Mouse (Mus musculus) stomach, postnatal 0 days (tissue): ENCODE measurements around the gene Anxa8. TPM values are rescaled to one million over a fixed set of nuclear protein-coding genes. Genes with fewer than 3 reads are reported as not detected.

Source experiments
- ATAC-seq: fragments of 200-750 bp; cut with Nextera tagmentation; 2 replicates; pipeline ENCODE4 v1.8.0; 2017; ENCODE audit not compliant: low FRiP score, low TSS enrichment
- DNase-seq: peaks from one replicate; pipeline ENCODE4 v3.0.0-alpha.2; 2016; ENCODE audit warnings: low spot score
- H3K27ac ChIP-seq: fragments of 300-500 bp; sonication (generic); replicated peaks from 2 replicates; pipeline ENCODE4 v1.5.1; 2014; ENCODE audit warnings: mild to moderate bottlenecking, control low read depth
- H3K27me3 ChIP-seq: fragments of 300-500 bp; sonication (generic); 2 replicates; pipeline ENCODE4 v1.6.1; 2014; ENCODE audit warnings: low read length; ENCODE audit not compliant: control insufficient read depth, insufficient read depth
- H3K36me3 ChIP-seq: fragments of 300-500 bp; sonication (generic); 2 replicates; pipeline ENCODE4 v1.6.1; 2014; ENCODE audit warnings: low read length, mixed read lengths; ENCODE audit not compliant: control insufficient read depth, insufficient read depth
- H3K4me1 ChIP-seq: fragments of 300-500 bp; sonication (generic); replicated peaks from 2 replicates; pipeline ENCODE4 v1.6.1; 2014; ENCODE audit warnings: antibody characterized with exemption; ENCODE audit not compliant: control insufficient read depth, insufficient read depth
- H3K4me2 ChIP-seq: fragments of 300-500 bp; sonication (generic); replicated peaks from 2 replicates; pipeline ENCODE4 v1.6.1; 2014; ENCODE audit warnings: low read depth, mild to moderate bottlenecking, control low read depth, moderate library complexity
- H3K4me3 ChIP-seq: fragments of 300-500 bp; sonication (generic); 2 replicates; pipeline ENCODE4 v1.5.1; 2014; ENCODE audit warnings: low read depth, low read length, control low read depth
- H3K9ac ChIP-seq: fragments of 300-500 bp; sonication (generic); 2 replicates; pipeline ENCODE4 v1.6.1; 2014; ENCODE audit warnings: mild to moderate bottlenecking, low read length, control low read depth, mixed read lengths
- H3K9me3 ChIP-seq: fragments of 300-500 bp; sonication (generic); 2 replicates; pipeline ENCODE4 v1.6.1; 2016; ENCODE audit warnings: low read length; ENCODE audit not compliant: control insufficient read depth
- CTCF ChIP-seq: IDR thresholded peaks from 2 replicates; pipeline ENCODE4 v1.5.1; 2016; ENCODE audit warnings: antibody characterized with exemption, low read depth, mild to moderate bottlenecking, moderate library complexity
- EP300 ChIP-seq: optimal IDR thresholded peaks from 2 replicates; pipeline ENCODE3; 2016; ENCODE audit warnings: antibody characterized with exemption
- WGBS: fragments of 180-500 bp; shearing (Covaris S2); extraction: QIAGEN DNeasy Blood & Tissue Kit; methylation state at CpG from one replicate; pipeline ENCODE4 v1.1.7; 2014; 5-methylcytosine and 5-hydroxymethylcytosine counted together
- polyA plus RNA-seq: library from polyadenylated mRNA; unstranded; fragments of >200 nt; fragmentation: Nextera tagmentation; extraction: Ambion mirVana; gene quantifications from 2 replicates; pipeline ENCODE4 v1.2.1, GENCODE M21; 2015

Gene Anxa8
- polyA plus RNA-seq, 1 experiment from 2014 or later: 65.7 TPM

- Histone ChIP-seq H3K27me3 (no peaks in the 10 kb centered on the region), H3K9ac (no peak overlapping the region), H3K4me2 (no peak overlapping the region), H3K4me3 (no peak overlapping the region), H3K27ac (no peak overlapping the region), H3K4me1 (no peaks in the 10 kb centered on the region), H3K36me3 (no peaks in the 10 kb centered on the region), H3K9me3 (no peaks in the 10 kb centered on the region)
- ATAC-seq (no peak), DNase-seq (no peak)
- TF ChIP-seq CTCF (no peak), EP300 (no peak)
- WGBS: 43% methylated on average over 4 of the region's 4 CpGs
These were observed 10.4 kb upstream of the Anxa8 start for GRCm38 (mm10) chr14:34075346-34075745.

- no peak overlapping the region for H3K4me2 ChIP-seq
- H3K27me3 ChIP-seq: no peaks in the 10 kb centered on the region
These were observed 8.6 kb upstream of the Anxa8 start for GRCm38 (mm10) chr14:34077222-34077621.

GRCm38 (mm10) chr14:34078293-34078692, 7.5 kb upstream of the Anxa8 start:
- Histone ChIP-seq H3K4me1 (no peaks in the 10 kb centered on the region), H3K9me3 (no peaks in the 10 kb centered on the region), H3K4me3 (no peak overlapping the region), H3K27ac (no peak overlapping the region), H3K9ac (no peak overlapping the region), H3K27me3 (no peaks in the 10 kb centered on the region), H3K4me2 (no peak overlapping the region), H3K36me3 (no peaks in the 10 kb centered on the region)
- 69% methylated on average over 4 of the region's 4 CpGs for WGBS
- DNase-seq (no peak), ATAC-seq (no peak)
- TF ChIP-seq EP300: no peak
- no peak for TF ChIP-seq CTCF

More at GRCm38 (mm10) chr14:34077222-34077621, 8.6 kb upstream of the Anxa8 start:
- 68% methylated on average over 5 of the region's 5 CpGs for WGBS
- no peak overlapping the region for H3K4me3 ChIP-seq
- TF ChIP-seq CTCF (no peak; the same call in 1 of the 2 replicates), EP300 (no peak)
- H3K9ac ChIP-seq: no peak overlapping the region
- H3K9me3 ChIP-seq: no peaks in the 10 kb centered on the region
- H3K36me3 ChIP-seq: no peaks in the 10 kb centered on the region
- ATAC-seq (no peak), DNase-seq (no peak)
- H3K27ac ChIP-seq: no peak overlapping the region
- H3K4me1 ChIP-seq: no peaks in the 10 kb centered on the region

GRCm38 (mm10) chr14:34080321-34080997, 5.3 kb upstream of the Anxa8 start:
- WGBS: 14% methylated on average over 11 of the region's 11 CpGs
- DNase-seq (peak; percentile 85), ATAC-seq (peak; percentile 84)
- Histone ChIP-seq H3K27ac (no peak overlapping the region), H3K9me3 (no peaks in the 10 kb centered on the region), H3K9ac (no peak overlapping the region), H3K36me3 (no peaks in the 10 kb centered on the region), H3K4me3 (no peak overlapping the region), H3K4me1 (no peaks in the 10 kb centered on the region), H3K4me2 (no peak overlapping the region), H3K27me3 (no peaks in the 10 kb centered on the region)
- TF ChIP-seq CTCF (peak; percentile 98), EP300 (no peak)

- H3K9ac ChIP-seq: peak overlapping the region; percentile 27; the same call in 1 of the 2 replicates
- H3K27ac ChIP-seq: no peak overlapping the region
- DNase-seq (no peak), ATAC-seq (no peak)
- H3K4me3 ChIP-seq: peak overlapping the region; percentile 17
- H3K36me3 ChIP-seq: no peaks in the 10 kb centered on the region
- no peaks in the 10 kb centered on the region for H3K9me3 ChIP-seq
- H3K4me1 ChIP-seq: no peaks in the 10 kb centered on the region
- H3K27me3 ChIP-seq: no peaks in the 10 kb centered on the region
- H3K4me2 ChIP-seq: peak overlapping the region; percentile 34
- 44% methylated on average over 3 of the region's 4 CpGs for WGBS
- no peak for TF ChIP-seq CTCF
- TF ChIP-seq EP300: no peak
These were observed 1.0 kb downstream of the Anxa8 start for GRCm38 (mm10) chr14:34086806-34087205.

- ATAC-seq (no peak), DNase-seq (no peak)
- no peaks in the 10 kb centered on the region for H3K9me3 ChIP-seq
- 56% methylated on average over 2 of the region's 2 CpGs for WGBS
- TF ChIP-seq EP300 (no peak), CTCF (no peak)
- no peak overlapping the region for H3K4me2 ChIP-seq
- no peaks in the 10 kb centered on the region for H3K27me3 ChIP-seq
- H3K4me3 ChIP-seq: no peak overlapping the region
- H3K27ac ChIP-seq: no peak overlapping the region
- H3K36me3 ChIP-seq: no peaks in the 10 kb centered on the region
- no peaks in the 10 kb centered on the region for H3K4me1 ChIP-seq
- H3K9ac ChIP-seq: no peak overlapping the region
These were observed 2.1 kb downstream of the Anxa8 start for GRCm38 (mm10) chr14:34087856-34088398.
